8 mouse cellular contexts compared by ENCODE assay signal in the genomic region with DNA sequence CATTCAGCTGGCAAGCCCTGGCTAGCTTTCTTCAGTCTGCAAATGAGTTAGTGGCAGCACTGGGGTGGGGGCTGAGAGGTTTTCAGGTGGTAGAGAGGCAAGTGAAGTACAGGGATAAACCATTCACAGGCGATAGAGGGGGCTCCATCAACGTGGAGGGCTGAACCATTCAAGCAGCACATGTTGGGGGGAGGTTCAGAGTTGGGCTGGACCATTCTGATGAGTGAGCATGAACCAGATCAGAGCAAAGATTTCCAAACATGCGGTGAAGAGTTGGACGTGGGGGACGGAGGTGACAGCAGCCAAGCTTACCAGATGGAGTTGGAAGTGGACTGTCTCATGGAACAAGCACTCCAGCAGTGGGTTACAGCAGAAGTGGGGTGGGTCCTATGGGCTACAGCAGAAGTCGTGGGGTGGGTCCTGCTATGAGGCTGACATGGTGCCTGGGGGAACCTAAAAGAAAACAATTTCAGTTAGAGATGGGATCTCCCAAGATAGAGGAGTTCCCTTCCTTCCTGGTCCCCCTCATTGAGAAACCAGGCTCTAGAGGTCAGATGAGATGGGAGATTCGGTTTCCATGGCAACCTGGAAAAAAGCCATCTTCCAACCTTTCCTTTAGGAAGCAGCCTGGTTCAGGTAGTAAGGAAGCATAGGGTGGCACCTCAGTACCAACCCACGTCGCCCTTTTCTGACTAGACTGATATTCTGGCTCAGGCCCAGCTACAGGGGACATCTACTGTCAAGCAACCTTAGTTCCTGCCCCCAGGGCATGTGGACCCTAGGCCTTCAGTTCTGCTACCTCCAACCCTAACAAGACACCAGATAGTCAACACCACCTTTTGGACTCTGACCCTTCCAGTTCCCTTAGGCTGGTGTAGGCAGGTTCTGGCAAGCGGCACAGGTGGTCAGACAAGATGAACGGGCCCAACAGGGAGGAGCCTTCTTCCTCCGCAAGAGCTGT. TPM values are rescaled to one million over a fixed set of nuclear protein-coding genes. Genes with fewer than 3 reads are reported as not detected.
DNase-seq lines count a peak whose midpoint lies in the region; ATAC-seq and TF ChIP-seq lines count a peak whose summit lies in the region.

A gene (minus strand): TSS at position 455 of the 961 bp plus-strand sequence.

- H3K9ac ChIP-seq in hindbrain, embryonic 14.5 days: peak within 1 kb of the TSS; percentile 99
- peak within 1 kb of the TSS; percentile 99 for H3K9ac ChIP-seq in midbrain, embryonic 13.5 days (replicated peaks)

- peak within 1 kb of the TSS; percentile 100 for H3K27ac ChIP-seq in hindbrain, embryonic 14.5 days
- H3K27ac ChIP-seq in midbrain, embryonic 13.5 days: peak within 1 kb of the TSS; percentile 100

- 37% methylated on average over 12 of the region's 12 CpGs for WGBS in lung, adult 2 months
- 30% methylated on average over 12 of the region's 12 CpGs for WGBS in hindbrain, embryonic 14.5 days
- 37% methylated on average over 12 of the region's 12 CpGs for WGBS in midbrain, embryonic 13.5 days

- H3K4me3 ChIP-seq in lung, adult 2 months (replicated peaks; ENCODE audit: extremely low read depth, low read depth, low read length): no peak within 1 kb of the TSS
- H3K4me3 ChIP-seq in hindbrain, embryonic 14.5 days (replicated peaks; ENCODE audit: low read length): peak within 1 kb of the TSS; percentile 65
- H3K4me3 ChIP-seq in midbrain, embryonic 13.5 days (replicated peaks): peak within 1 kb of the TSS; percentile 83

- no peak for DNase-seq in lung, adult 2 months
- DNase-seq in lung, postnatal 14 days: no peak
- peak; percentile 93 for DNase-seq in brain, embryonic 14.5 days (ENCODE audit: low read depth)
- DNase-seq in forelimb bud, embryonic 11.5 days (ENCODE audit: low read depth, low spot score): peak; percentile 67
- peak; percentile 76 for DNase-seq in hindbrain, embryonic 14.5 days (ENCODE audit: low spot score)
- peak in 1 of 2 experiments; percentile 61 for DNase-seq in left cerebral cortex, adult 8-10 months (ENCODE audit: low spot score in 2 of 2)
- peak; percentile 72 to 77 for DNase-seq in urinary bladder, postnatal 36 days (ENCODE audit: low spot score in 2 of 2)

- H3K4me1 ChIP-seq in lung, adult 2 months (ENCODE audit: control insufficient read depth, insufficient read depth, low read length): peaks cover 13% of the 10 kb centered on the region; the same call in 1 of the 2 replicates
- peaks cover 57% of the 10 kb centered on the region for H3K4me1 ChIP-seq in hindbrain, embryonic 14.5 days (replicated peaks; ENCODE audit: control insufficient read depth, insufficient read depth, low read length)
- H3K4me1 ChIP-seq in midbrain, embryonic 13.5 days (replicated peaks): peaks cover 75% of the 10 kb centered on the region

- H3K36me3 ChIP-seq in hindbrain, embryonic 14.5 days (replicated peaks; ENCODE audit: control insufficient read depth, insufficient read depth): peaks cover 21% of the 10 kb centered on the region
- H3K36me3 ChIP-seq in midbrain, embryonic 13.5 days: peaks cover 15% of the 10 kb centered on the region

- H3K9me3 ChIP-seq in hindbrain, embryonic 14.5 days (ENCODE audit: control insufficient read depth, low read length): no peaks in the 10 kb centered on the region
- no peaks in the 10 kb centered on the region for H3K9me3 ChIP-seq in midbrain, embryonic 13.5 days

- peak within 1 kb of the TSS; percentile 99 for H3K4me2 ChIP-seq in hindbrain, embryonic 14.5 days (replicated peaks)
- H3K4me2 ChIP-seq in midbrain, embryonic 13.5 days (replicated peaks): peak within 1 kb of the TSS; percentile 96

- no peak for ATAC-seq in hindbrain, embryonic 14.5 days (ENCODE audit: low FRiP score)
- no peak for ATAC-seq in midbrain, embryonic 13.5 days

- no peak for TF ChIP-seq CTCF in lung, adult 2 months (IDR thresholded peaks at IDR 0.05; ENCODE audit: insufficient read depth, low read length)
- no peak for TF ChIP-seq CTCF in brain, embryonic 14.5 days (IDR thresholded peaks at IDR 0.05; ENCODE audit: borderline replicate concordance, extremely low read depth, insufficient read depth, insufficient read length)

- TF ChIP-seq POLR2A in lung, adult 2 months (IDR thresholded peaks at IDR 0.05; ENCODE audit: borderline replicate concordance, extremely low read depth, low read depth, low read length): no peak
- TF ChIP-seq POLR2A in brain, embryonic 14.5 days (IDR thresholded peaks at IDR 0.05; ENCODE audit: borderline replicate concordance, extremely low read depth, insufficient read depth, insufficient read length, poor library complexity, severe bottlenecking): no peak

- H3K27me3 ChIP-seq in hindbrain, embryonic 14.5 days (ENCODE audit: control insufficient read depth, insufficient read depth, low read length): no peaks in the 10 kb centered on the region
- H3K27me3 ChIP-seq in midbrain, embryonic 13.5 days: no peaks in the 10 kb centered on the region

RNA-seq across cellular contexts. Expression of the gene that starts here (rescaled TPM):
- 19.4 and 21.0 TPM in 2 replicates for polyA plus RNA-seq in lung, adult 2 months (2012; rRNA removed)
- polyA plus RNA-seq in brain, embryonic 14.5 days (2012; rRNA removed): 12.4 and 38.7 TPM in 2 replicates
- 26.8 and 33.0 TPM in 2 replicates for polyA plus RNA-seq in hindbrain, embryonic 14.5 days (2014; fragmentation: Nextera tagmentation; extraction: Ambion mirVana)
- 10 to 100 TPM; 17.3 to 29.2 (median 21.9) TPM for total RNA-seq in left cerebral cortex, adult 8-10 months (2022)
- polyA plus RNA-seq in midbrain, embryonic 13.5 days (2015; fragmentation: Nextera tagmentation; extraction: Ambion mirVana): 54.9 and 59.2 TPM in 2 replicates

Comparison
In these comparisons a context has a peak if more than half of its experiments do, and no peak if none do; other contexts are left out.
1. DNase-seq: peak in brain, embryonic 14.5 days (single experiment), forelimb bud, embryonic 11.5 days (single experiment), hindbrain, embryonic 14.5 days (single experiment) and urinary bladder, postnatal 36 days (2 of 2); none in lung, adult 2 months (single experiment) and lung, postnatal 14 days (single experiment).